In genomic region chr4:130552312-130553120, GRCm38 (mm10) we compare ENCODE assay signal across 9 mouse cellular contexts. TPM values are rescaled to one million over a fixed set of nuclear protein-coding genes. Genes with fewer than 3 reads are reported as not detected.
DNase-seq lines count a peak whose midpoint lies in the region; ATAC-seq and TF ChIP-seq lines count a peak whose summit lies in the region.
"Had no signal": no experiment of that assay in that cellular context is flagged by ENCODE, and none has a peak within 500 bp of the region (broad histone marks: within the 10 kb centered on the region; RNA-seq: fewer than 3 reads in every experiment).

No protein-coding gene starts in this region.

- peak; percentile 34 for ATAC-seq in heart, embryonic 15.5 days (replicated peaks; ENCODE audit: insufficient number of reproducible peaks, insufficient read depth, low FRiP score, low read depth)
- peak; percentile 75 for ATAC-seq in forebrain, postnatal 0 days
- peak; percentile 30 for ATAC-seq in megakaryocyte progenitor cell, adult 5-6 weeks (replicated peaks; ENCODE audit: poor library complexity)

- no peak overlapping the region for H3K4me3 ChIP-seq in heart, embryonic 15.5 days
- no peak overlapping the region for H3K4me3 ChIP-seq in forebrain, postnatal 0 days (ENCODE audit: low read depth, low read length)

- no peak overlapping the region for H3K4me2 ChIP-seq in heart, embryonic 15.5 days
- no peak overlapping the region for H3K4me2 ChIP-seq in forebrain, postnatal 0 days (ENCODE audit: low read depth)

- no peaks in the 10 kb centered on the region for H3K36me3 ChIP-seq in heart, embryonic 15.5 days
- no peaks in the 10 kb centered on the region for H3K36me3 ChIP-seq in forebrain, postnatal 0 days (ENCODE audit: insufficient read depth)

- WGBS in heart, embryonic 15.5 days = 15% methylated on average over 8 of the region's 8 CpGs
- WGBS in forebrain, postnatal 0 days = 18% methylated on average over 8 of the region's 8 CpGs

- intact Hi-C loops in gastrocnemius, postnatal 36 days (cut with DNase I) = no loop called here

- no peak overlapping the region for H3K9ac ChIP-seq in heart, embryonic 15.5 days
- no peak overlapping the region for H3K9ac ChIP-seq in forebrain, postnatal 0 days
- H3K9ac ChIP-seq: liver, embryonic 14.5 days had no signal

- no peaks in the 10 kb centered on the region for H3K27me3 ChIP-seq in heart, embryonic 15.5 days
- H3K27me3 ChIP-seq in forebrain, postnatal 0 days (ENCODE audit: insufficient read depth, low read length) = no peaks in the 10 kb centered on the region

- no peaks in the 10 kb centered on the region for H3K9me3 ChIP-seq in heart, embryonic 15.5 days (replicated peaks)
- H3K9me3 ChIP-seq in forebrain, postnatal 0 days (ENCODE audit: low read length) = no peaks in the 10 kb centered on the region

- no peak for TF ChIP-seq CTCF in forebrain, postnatal 0 days (IDR thresholded peaks at IDR 0.05; ENCODE audit: low read depth)

- H3K27ac ChIP-seq in heart, embryonic 15.5 days = no peak overlapping the region
- H3K27ac ChIP-seq in forebrain, postnatal 0 days (ENCODE audit: low read depth, low read length) = peak overlapping the region; percentile 58; the same call in 1 of the 2 replicates
- H3K27ac ChIP-seq: liver, embryonic 14.5 days had no signal

- H3K4me1 ChIP-seq in heart, embryonic 15.5 days (replicated peaks) = peaks cover 14% of the 10 kb centered on the region
- H3K4me1 ChIP-seq in forebrain, postnatal 0 days (ENCODE audit: insufficient read depth) = peaks cover 8% of the 10 kb centered on the region

- no peak for DNase-seq in heart, postnatal 4 days
- peak; percentile 33 for DNase-seq in R1 (ENCODE audit: low read depth, low spot score)
- peak; percentile 65 for DNase-seq in forebrain, postnatal 0 days
- no peak for DNase-seq in gastrocnemius, postnatal 36 days
- DNase-seq in testis, postnatal 10 days (ENCODE audit: low spot score) = no peak
- no peak for DNase-seq in ovary, postnatal 10 days (ENCODE audit: low spot score)

RNA-seq across cellular contexts. Expression of gene Nkain1, which starts 21.5 kb away (rescaled TPM):
- 0.44 and 0.65 TPM in 2 replicates for polyA plus RNA-seq in heart, embryonic 15.5 days (2015; fragmentation: Nextera tagmentation; extraction: Ambion mirVana)
- 10 to 100 TPM; 11.2 to 15.2 TPM for total RNA-seq in heart, postnatal 4 days (2021)
- total RNA-seq in forebrain, postnatal 0 days (2014; rRNA removed) = 231 and 267 TPM in 2 replicates
- polyA plus RNA-seq in forebrain, postnatal 0 days (2015; fragmentation: Nextera tagmentation; extraction: Ambion mirVana) = 9.1 and 10.9 TPM in 2 replicates
- 0.17 TPM in 1 of 2 replicates, not detected in the other for total RNA-seq in megakaryocyte progenitor cell, adult 5-6 weeks (2015)
- total RNA-seq in megakaryocyte progenitor cell, adult 5-6 weeks (2017) = 0.61 TPM in 1 of 2 replicates, not detected in the other
- total RNA-seq in gastrocnemius, postnatal 36 days (2021) = 10 to 100 TPM; 12.9 to 13.2 TPM

Comparison
In these comparisons a context has a peak if more than half of its experiments do, and no peak if none do; other contexts are left out.
1. DNase-seq: peak in R1 (single experiment) and forebrain, postnatal 0 days (single experiment); none in heart, postnatal 4 days (single experiment), gastrocnemius, postnatal 36 days (0 of 2), testis, postnatal 10 days (single experiment) and ovary, postnatal 10 days (single experiment).
2. RNA of gene Nkain1, which starts 21.5 kb away (total RNA-seq): 231 to 267 TPM in forebrain, postnatal 0 days; 11.2 to 15.2 TPM in heart, postnatal 4 days, 12.9 to 13.2 TPM in gastrocnemius, postnatal 36 days and 0.17 to 0.61 TPM in megakaryocyte progenitor cell, adult 5-6 weeks; every median in the first group is over 10 times any median in the second.
3. Peak in every context shown above with its lines, with median percentiles within 50 percentile points of each other: ATAC-seq.